Mouse (Mus musculus) limb, embryonic 11.5 days (tissue): ENCODE data around the gene Ncoa3. TPM values are rescaled to one million over a fixed set of nuclear protein-coding genes. Genes with fewer than 3 reads are reported as not detected.

Experiments
- ATAC-seq: fragments of 200-750 bp; cut with Nextera tagmentation; 2 replicates; pipeline ENCODE4 v1.8.0; 2017; ENCODE audit warnings: low read depth; ENCODE audit not compliant: insufficient number of reproducible peaks, low FRiP score, low TSS enrichment
- DNase-seq: peaks from one replicate; pipeline ENCODE4 v3.0.0-alpha.2; 2015; ENCODE audit warnings: low spot score
- H3K27ac ChIP-seq: fragments of 300-500 bp; sonication (generic); replicated peaks from 2 replicates; pipeline ENCODE4 v1.5.1; 2014; ENCODE audit warnings: low read depth, mild to moderate bottlenecking, low read length
- H3K27me3 ChIP-seq: fragments of 300-500 bp; sonication (generic); 2 replicates; pipeline ENCODE4 v1.6.1; 2014; ENCODE audit warnings: mild to moderate bottlenecking, low read length, mixed read lengths; ENCODE audit not compliant: control insufficient read depth, insufficient read depth
- H3K36me3 ChIP-seq: fragments of 300-500 bp; sonication (generic); 2 replicates; pipeline ENCODE4 v1.6.1; 2014; ENCODE audit warnings: mild to moderate bottlenecking, low read length, moderate library complexity, mixed read lengths; ENCODE audit not compliant: control insufficient read depth, insufficient read depth
- H3K4me1 ChIP-seq: fragments of 300-500 bp; sonication (generic); 2 replicates; pipeline ENCODE4 v1.6.1; 2014; ENCODE audit warnings: low read length, mixed read lengths; ENCODE audit not compliant: control insufficient read depth, insufficient read depth
- H3K4me2 ChIP-seq: fragments of 300-500 bp; sonication (generic); 2 replicates; pipeline ENCODE4 v1.6.1; 2014; ENCODE audit warnings: low read depth, mild to moderate bottlenecking, moderate library complexity; ENCODE audit not compliant: severe bottlenecking
- H3K4me3 ChIP-seq: fragments of 300-500 bp; sonication (generic); 2 replicates; pipeline ENCODE4 v1.5.1; 2014; ENCODE audit warnings: low read depth, low read length
- H3K9ac ChIP-seq: fragments of 300-500 bp; sonication (generic); 2 replicates; pipeline ENCODE4 v1.6.1; 2014; ENCODE audit warnings: mild to moderate bottlenecking, low read length
- H3K9me3 ChIP-seq: fragments of 300-500 bp; sonication (generic); 2 replicates; pipeline ENCODE4 v1.6.1; 2016; ENCODE audit warnings: low read length; ENCODE audit not compliant: control insufficient read depth
- WGBS: fragments of 180-500 bp; shearing (Covaris S2); extraction: QIAGEN DNeasy Blood & Tissue Kit; methylation state at CpG from one replicate; pipeline ENCODE4 v1.1.7; 2014; 5-methylcytosine and 5-hydroxymethylcytosine counted together
- polyA plus RNA-seq: library from polyadenylated mRNA; unstranded; fragments of >200 nt; fragmentation: Nextera tagmentation; extraction: Ambion mirVana; gene quantifications from 2 replicates; pipeline ENCODE4 v1.2.1, GENCODE M21; 2014

Ncoa3 gene
- polyA plus RNA-seq, 1 experiment from 2014 or later, result 18.5 TPM

- H3K27me3 ChIP-seq, result no peaks in the 10 kb centered on the region
- ATAC-seq (no peak), DNase-seq (no peak)
- H3K36me3 ChIP-seq, result no peaks in the 10 kb centered on the region
- no peaks in the 10 kb centered on the region for H3K9me3 ChIP-seq
- no peak overlapping the region for H3K27ac ChIP-seq
- peaks cover 19% of the 10 kb centered on the region for H3K4me1 ChIP-seq
- 52% methylated on average over 2 of the region's 2 CpGs for WGBS
- H3K4me2 ChIP-seq, result no peak overlapping the region
- H3K9ac ChIP-seq, result no peak overlapping the region
- H3K4me3 ChIP-seq, result no peak overlapping the region
These were observed 9.3 kb downstream of the Ncoa3 start for GRCm38 (mm10) chr2:166001768-166002167.

GRCm38 (mm10) chr2:166002429-166002828, 10.0 kb downstream of the Ncoa3 start:
- Histone ChIP-seq H3K27me3 (no peaks in the 10 kb centered on the region), H3K27ac (no peak overlapping the region), H3K9me3 (no peaks in the 10 kb centered on the region), H3K9ac (no peak overlapping the region), H3K4me2 (no peak overlapping the region), H3K4me3 (no peak overlapping the region), H3K4me1 (peaks cover 22% of the 10 kb centered on the region), H3K36me3 (no peaks in the 10 kb centered on the region)
- ATAC-seq (no peak), DNase-seq (no peak)
- 83% methylated on average over 4 of the region's 4 CpGs for WGBS

- 77% methylated on average over 1 of the region's 1 CpGs for WGBS
- DNase-seq (no peak), ATAC-seq (no peak)
- Histone ChIP-seq H3K9ac (no peak overlapping the region), H3K27ac (no peak overlapping the region), H3K27me3 (no peaks in the 10 kb centered on the region), H3K36me3 (no peaks in the 10 kb centered on the region), H3K9me3 (no peaks in the 10 kb centered on the region), H3K4me2 (no peak overlapping the region), H3K4me1 (peaks cover 22% of the 10 kb centered on the region), H3K4me3 (no peak overlapping the region)
These were observed 10.6 kb downstream of the Ncoa3 start for GRCm38 (mm10) chr2:166003004-166003403.

GRCm38 (mm10) chr2:166007046-166007445, 14.6 kb downstream of the Ncoa3 start:
- no peak overlapping the region for H3K9ac ChIP-seq
- no peaks in the 10 kb centered on the region for H3K36me3 ChIP-seq
- H3K4me3 ChIP-seq, result no peak overlapping the region
- no peak overlapping the region for H3K27ac ChIP-seq
- H3K4me1 ChIP-seq, result 0 out of 2 replicates have a peak, but pooled peaks cover 2% of the 10 kb centered on the region
- H3K4me2 ChIP-seq, result no peak overlapping the region
- 62% methylated on average over 6 of the region's 6 CpGs for WGBS
- DNase-seq (no peak), ATAC-seq (no peak)
- no peaks in the 10 kb centered on the region for H3K9me3 ChIP-seq
- H3K27me3 ChIP-seq, result no peaks in the 10 kb centered on the region

GRCm38 (mm10) chr2:166008558-166009392, 16.3 kb downstream of the Ncoa3 start:
- no peaks in the 10 kb centered on the region for H3K36me3 ChIP-seq
- H3K9me3 ChIP-seq, result no peaks in the 10 kb centered on the region
- ATAC-seq, result no peak
- no peaks in the 10 kb centered on the region for H3K27me3 ChIP-seq
- H3K4me2 ChIP-seq, result no peak overlapping the region
- no peak overlapping the region for H3K9ac ChIP-seq
- DNase-seq, result no peak
- WGBS, result 64% methylated on average over 8 of the region's 8 CpGs
- no peak overlapping the region for H3K4me3 ChIP-seq
- 0 out of 2 replicates have a peak, but pooled peaks cover 2% of the 10 kb centered on the region for H3K4me1 ChIP-seq
- no peak overlapping the region for H3K27ac ChIP-seq

GRCm38 (mm10) chr2:166009393-166009947, 17.0 kb downstream of the Ncoa3 start:
- Histone ChIP-seq H3K36me3 (no peaks in the 10 kb centered on the region), H3K9me3 (no peaks in the 10 kb centered on the region), H3K4me3 (no peak overlapping the region), H3K9ac (no peak overlapping the region), H3K27ac (no peak overlapping the region), H3K27me3 (no peaks in the 10 kb centered on the region), H3K4me2 (no peak overlapping the region), H3K4me1 (0 out of 2 replicates have a peak, but pooled peaks cover 2% of the 10 kb centered on the region)
- WGBS, result 77% methylated on average over 3 of the region's 3 CpGs
- DNase-seq (no peak), ATAC-seq (no peak)

GRCm38 (mm10) chr2:166010321-166010720, 17.9 kb downstream of the Ncoa3 start:
- Histone ChIP-seq H3K4me2 (no peak overlapping the region), H3K4me3 (no peak overlapping the region), H3K4me1 (0 out of 2 replicates have a peak, but pooled peaks cover 2% of the 10 kb centered on the region), H3K27me3 (no peaks in the 10 kb centered on the region), H3K27ac (no peak overlapping the region), H3K9ac (no peak overlapping the region), H3K9me3 (no peaks in the 10 kb centered on the region), H3K36me3 (no peaks in the 10 kb centered on the region)
- ATAC-seq (no peak), DNase-seq (no peak)
- 78% methylated on average over 12 of the region's 12 CpGs for WGBS

- no peak for ATAC-seq
- WGBS, result 50% methylated on average over 3 of the region's 3 CpGs
- no peak overlapping the region for H3K4me2 ChIP-seq
These were observed 19.0 kb downstream of the Ncoa3 start for GRCm38 (mm10) chr2:166011422-166011821.

More at GRCm38 (mm10) chr2:166011422-166011821, 19.0 kb downstream of the Ncoa3 start:
- Histone ChIP-seq H3K4me3 (no peak overlapping the region), H3K36me3 (no peaks in the 10 kb centered on the region), H3K27ac (no peak overlapping the region), H3K9me3 (no peaks in the 10 kb centered on the region), H3K9ac (no peak overlapping the region), H3K27me3 (no peaks in the 10 kb centered on the region), H3K4me1 (0 out of 2 replicates have a peak, but pooled peaks cover 2% of the 10 kb centered on the region)
- DNase-seq, result no peak
